Mouse (Mus musculus) macrophage (primary cell): ENCODE results near the gene Ipmk. TPM values are rescaled to one million over a fixed set of nuclear protein-coding genes. Genes with fewer than 3 reads are reported as not detected.

ENCODE experiments used
- H3K27ac ChIP-seq: fragments of 350-480 bp; formaldehyde crosslinking; 2 replicates; pipeline ENCODE4 v1.9.0; 2021
- H3K36me3 ChIP-seq: fragments of 350-480 bp; formaldehyde crosslinking; 2 replicates; pipeline ENCODE4 v1.9.0; 2021; ENCODE audit errors: inconsistent target
- H3K4me3 ChIP-seq: fragments of 350-480 bp; formaldehyde crosslinking; 2 replicates; pipeline ENCODE4 v1.9.0; 2021; ENCODE audit errors: inconsistent target
- H3K79me2 ChIP-seq: fragments of 350-480 bp; formaldehyde crosslinking; 2 replicates; pipeline ENCODE4 v1.9.0; 2021; ENCODE audit errors: inconsistent target
- WGBS: methylation state at CpG from one replicate; pipeline ENCODE4 v1.1.7; 2026; ENCODE audit warnings: inconsistent platforms; ENCODE audit not compliant: missing documents; 5-methylcytosine and 5-hydroxymethylcytosine counted together
- polyA plus RNA-seq: library from polyadenylated mRNA; stranded (reverse); fragments of 250-400 nt; gene quantifications from 3 replicates; pipeline ENCODE4 v1.2.4, GENCODE M21; 2018; ENCODE audit warnings: inconsistent platforms

Ipmk gene
- polyA plus RNA-seq, 1 experiment from 2014 or later = 15.1 TPM

DNA sequence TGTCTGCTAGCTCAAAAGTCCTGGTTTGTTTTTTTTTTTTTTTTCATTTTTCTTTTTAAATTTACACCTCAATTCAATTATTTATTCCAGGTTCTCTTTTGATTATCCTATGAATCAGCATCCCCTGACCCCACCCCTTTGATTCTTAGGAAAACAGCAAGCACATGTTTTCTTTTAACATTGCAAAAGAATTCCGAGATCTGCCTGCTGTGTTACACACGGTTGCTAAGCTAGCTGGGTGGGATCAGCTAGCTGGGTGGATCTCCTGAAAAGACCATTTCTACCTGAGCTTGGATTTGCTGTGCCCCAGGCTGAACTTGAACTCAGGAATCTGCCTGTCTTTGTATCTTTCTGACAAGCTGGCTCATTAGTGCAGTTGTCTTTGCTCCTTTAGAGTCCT is 1.5 kb upstream of the Ipmk start:
- Histone ChIP-seq H3K27ac (peak overlapping the region; percentile 38), H3K79me2 (peaks cover 52% of the 10 kb centered on the region), H3K4me3 (no peak overlapping the region), H3K36me3 (no peaks in the 10 kb centered on the region)
- 94% methylated on average over 2 of the region's 2 CpGs for WGBS

DNA sequence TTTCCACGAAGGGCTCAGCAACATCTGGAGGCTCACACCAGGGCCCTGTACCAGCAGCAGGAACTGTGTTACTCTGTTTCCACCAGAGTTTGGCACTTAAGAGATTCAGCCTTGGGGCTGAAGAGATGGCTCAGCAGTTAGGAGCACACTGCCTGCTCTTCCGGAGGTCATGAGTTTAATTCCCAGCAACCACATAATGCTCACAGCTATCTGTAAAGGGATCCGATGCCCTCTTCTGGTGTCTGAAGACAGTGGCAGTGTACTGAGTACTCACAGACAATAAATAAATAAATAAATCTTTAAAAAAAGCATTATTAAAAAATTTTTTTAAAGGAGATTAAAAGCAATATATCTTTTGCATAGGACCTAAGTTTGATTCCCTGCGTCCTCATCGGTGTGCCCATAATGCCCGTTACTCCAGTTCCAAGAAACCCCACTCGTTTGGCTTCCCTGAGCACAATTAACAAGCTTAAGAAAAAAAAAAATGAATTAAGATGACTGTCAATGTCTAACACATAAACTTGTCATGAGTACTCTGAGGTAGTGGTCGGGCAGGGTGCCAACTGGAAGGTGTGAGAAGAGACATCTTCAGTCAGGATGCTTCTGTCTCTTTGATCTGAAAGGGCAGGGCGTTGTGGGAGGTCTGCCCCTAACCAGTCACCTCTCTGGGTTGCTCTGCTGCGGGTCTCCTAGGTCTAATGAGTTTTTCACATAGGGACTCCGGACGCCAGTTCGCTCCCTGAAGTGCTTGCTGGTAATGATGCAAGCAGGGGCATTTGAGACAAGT is 648 bp upstream of the Ipmk start:
- H3K36me3 ChIP-seq = no peaks in the 10 kb centered on the region
- H3K27ac ChIP-seq = peak overlapping the region; percentile 62
- peak overlapping the region; percentile 72 for H3K4me3 ChIP-seq
- H3K79me2 ChIP-seq = peaks cover 52% of the 10 kb centered on the region
- WGBS = 13% methylated on average over 13 of the region's 13 CpGs

DNA sequence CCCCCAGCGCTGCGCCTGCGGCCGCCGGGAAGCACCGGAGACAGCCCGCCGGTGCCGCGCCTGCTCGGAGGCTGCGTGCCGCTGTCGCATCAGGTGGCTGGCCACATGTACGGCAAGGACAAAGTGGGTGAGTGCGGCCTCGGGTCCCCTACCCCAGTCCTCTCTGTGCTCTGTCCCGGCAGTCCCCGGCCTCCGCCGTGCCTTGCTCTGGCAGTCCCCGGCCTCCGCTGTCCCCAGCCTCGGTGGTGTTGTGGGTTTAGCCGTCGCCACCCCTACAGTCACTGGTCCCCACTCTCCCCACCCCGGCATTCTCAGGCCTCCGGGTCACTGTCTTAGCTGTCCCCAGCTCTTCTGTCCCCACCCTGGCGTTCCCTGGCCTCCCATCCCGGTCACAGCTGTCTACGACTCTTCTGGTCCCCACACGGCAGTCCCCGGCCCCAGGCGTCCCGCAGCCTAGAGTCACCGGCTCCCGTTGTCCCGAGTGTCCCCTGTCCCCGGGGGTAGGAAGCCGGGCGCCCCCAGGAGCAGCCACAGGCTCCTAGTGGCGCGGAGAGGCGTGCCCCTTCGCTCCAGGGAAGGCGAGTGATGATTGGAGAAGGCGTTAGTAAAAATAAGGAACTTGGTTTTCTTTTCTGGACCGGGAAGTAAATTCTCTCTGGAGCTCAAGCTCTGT is 537 bp downstream of the Ipmk start:
- peak overlapping the region; percentile 68 for H3K4me3 ChIP-seq
- peak overlapping the region; percentile 74 for H3K27ac ChIP-seq
- H3K79me2 ChIP-seq = peaks cover 52% of the 10 kb centered on the region
- under 1% methylated on average over 48 of the region's 48 CpGs for WGBS
- H3K36me3 ChIP-seq = no peaks in the 10 kb centered on the region

GRCm38 (mm10) chr10:71348637-71349280 is 1.2 kb downstream of the Ipmk start:
- no peaks in the 10 kb centered on the region for H3K36me3 ChIP-seq
- peak overlapping the region; percentile 68 for H3K4me3 ChIP-seq
- peak overlapping the region; percentile 74 for H3K27ac ChIP-seq
- WGBS = 3% methylated on average over 16 of the region's 16 CpGs
- peaks cover 52% of the 10 kb centered on the region for H3K79me2 ChIP-seq

DNA sequence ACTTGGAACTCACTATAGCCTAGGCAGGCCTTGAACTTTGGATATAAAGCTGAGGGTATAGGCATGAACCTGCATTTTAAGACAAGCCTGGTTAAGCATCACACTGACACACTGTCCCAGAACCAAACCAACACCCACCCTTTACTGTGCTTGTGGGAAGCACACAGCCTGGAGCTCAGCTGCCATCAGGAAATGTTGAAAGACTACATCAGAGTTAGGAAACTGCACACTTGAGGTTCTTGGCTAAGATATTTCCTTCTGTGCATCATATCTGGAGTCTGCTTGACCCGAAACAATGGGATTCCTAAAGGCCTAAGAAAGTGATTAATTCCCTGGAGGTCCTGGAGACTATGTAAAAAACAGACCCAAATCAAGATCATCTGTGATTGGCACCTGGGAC is 1.7 kb downstream of the Ipmk start:
- 8% methylated on average over 1 of the region's 1 CpGs for WGBS
- peaks cover 52% of the 10 kb centered on the region for H3K79me2 ChIP-seq
- H3K27ac ChIP-seq = peak overlapping the region; percentile 74
- peak overlapping the region; percentile 68 for H3K4me3 ChIP-seq
- no peaks in the 10 kb centered on the region for H3K36me3 ChIP-seq

GRCm38 (mm10) chr10:71351301-71351700 is 3.7 kb downstream of the Ipmk start:
- Histone ChIP-seq H3K79me2 (peaks cover 72% of the 10 kb centered on the region), H3K36me3 (no peaks in the 10 kb centered on the region), H3K4me3 (no peak overlapping the region), H3K27ac (no peak overlapping the region)
- WGBS = 98% methylated on average over 7 of the region's 7 CpGs

- Histone ChIP-seq H3K79me2 (peaks cover 97% of the 10 kb centered on the region), H3K4me3 (no peak overlapping the region), H3K27ac (no peak overlapping the region), H3K36me3 (no peaks in the 10 kb centered on the region)
- WGBS = 91% methylated on average over 8 of the region's 9 CpGs
Measured at GRCm38 (mm10) chr10:71353850-71354249, 6.3 kb downstream of the Ipmk start.

DNA sequence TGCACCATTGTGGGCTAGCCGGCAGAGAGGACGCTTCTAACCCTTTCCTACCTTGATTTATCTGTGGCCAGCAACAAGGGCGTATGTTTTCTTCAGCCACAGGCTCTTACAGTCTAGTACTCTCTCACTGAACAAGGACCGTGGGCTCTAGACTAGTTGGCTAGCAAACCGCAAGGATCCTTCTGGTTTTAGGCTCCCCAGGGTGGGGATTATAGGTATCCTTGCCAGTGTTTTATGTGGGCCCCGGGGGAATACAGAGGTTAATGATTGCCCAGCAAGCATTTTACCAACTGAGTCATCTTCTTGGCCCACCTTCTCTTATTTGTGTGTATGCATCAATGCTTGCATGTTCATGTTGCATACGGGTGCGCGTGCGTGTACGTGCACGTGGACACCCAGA is 7.4 kb downstream of the Ipmk start:
- Histone ChIP-seq H3K79me2 (peaks cover 100% of the 10 kb centered on the region), H3K27ac (no peak overlapping the region), H3K4me3 (no peak overlapping the region), H3K36me3 (no peaks in the 10 kb centered on the region)
- WGBS = 95% methylated on average over 12 of the region's 12 CpGs

- no peak overlapping the region for H3K27ac ChIP-seq
- peaks cover 100% of the 10 kb centered on the region for H3K79me2 ChIP-seq
- WGBS = 91% methylated on average over 7 of the region's 7 CpGs
- peaks cover 10% of the 10 kb centered on the region; the same call in 1 of the 2 replicates for H3K36me3 ChIP-seq
- H3K4me3 ChIP-seq = no peak overlapping the region
Measured at GRCm38 (mm10) chr10:71361044-71361443, 13.5 kb downstream of the Ipmk start.

DNA sequence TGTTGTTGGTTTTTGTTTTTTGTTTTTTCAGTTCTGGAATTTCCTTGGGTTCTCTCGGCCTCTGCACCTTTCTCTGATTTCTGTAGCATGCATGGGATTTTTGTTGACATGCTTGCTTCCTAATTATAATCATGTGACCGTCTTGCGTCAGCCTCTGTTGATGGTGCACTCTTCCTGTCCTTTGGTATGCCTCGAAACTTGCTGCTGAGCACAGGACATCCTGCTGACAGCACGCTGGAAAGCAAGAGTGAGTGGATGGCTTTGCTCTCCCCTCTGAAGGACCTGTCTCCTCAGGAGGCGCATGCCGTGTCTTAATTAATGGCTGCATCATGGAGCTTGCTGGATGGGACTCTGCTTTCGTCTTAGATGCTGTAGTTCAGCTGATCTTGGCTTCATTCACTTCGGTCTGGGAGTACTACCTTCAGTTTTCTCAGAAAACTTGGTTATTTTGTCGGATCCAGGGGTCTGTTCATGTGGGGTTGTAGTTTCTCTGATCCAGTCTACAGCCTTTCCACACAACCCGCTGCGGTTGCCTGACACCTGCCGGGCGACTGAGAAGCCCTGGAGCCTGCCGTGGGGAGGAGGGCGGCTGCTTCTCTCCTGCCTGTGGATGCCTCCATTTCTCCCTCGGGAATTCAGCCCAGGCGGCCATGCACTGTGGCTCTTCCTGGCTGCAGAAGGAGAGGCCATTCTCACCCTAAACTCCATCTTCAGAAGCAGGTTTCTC is 14.4 kb downstream of the Ipmk start:
- Histone ChIP-seq H3K36me3 (peaks cover 18% of the 10 kb centered on the region; the same call in 1 of the 2 replicates), H3K27ac (peak overlapping the region; percentile 35), H3K4me3 (no peak overlapping the region), H3K79me2 (peaks cover 93% of the 10 kb centered on the region)
- 57% methylated on average over 18 of the region's 18 CpGs for WGBS

- peaks cover 22% of the 10 kb centered on the region; the same call in 1 of the 2 replicates for H3K36me3 ChIP-seq
- H3K79me2 ChIP-seq = peaks cover 79% of the 10 kb centered on the region
- H3K27ac ChIP-seq = no peak overlapping the region
- H3K4me3 ChIP-seq = no peak overlapping the region
- WGBS = 87% methylated on average over 8 of the region's 8 CpGs
Measured at GRCm38 (mm10) chr10:71363440-71363839, 15.9 kb downstream of the Ipmk start.

DNA sequence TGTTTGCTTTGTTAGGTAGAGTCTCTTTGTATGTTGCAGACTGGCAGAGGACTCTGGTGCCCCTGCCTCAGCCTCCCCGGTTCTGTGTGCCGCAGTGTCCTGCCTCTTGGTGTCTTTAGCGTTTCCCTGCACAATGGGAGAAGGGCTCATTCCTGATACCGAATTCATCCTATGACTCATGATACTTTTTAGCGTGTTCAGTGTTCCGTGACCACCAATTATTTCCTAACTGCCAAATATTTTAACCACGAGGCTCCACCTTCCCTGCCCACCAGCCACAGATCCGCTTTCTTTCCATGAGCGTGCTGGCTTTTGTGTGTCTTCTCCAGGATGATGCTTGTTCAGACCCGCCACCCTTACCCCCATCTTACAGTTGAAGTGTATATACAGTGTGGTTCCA is 16.3 kb downstream of the Ipmk start:
- H3K27ac ChIP-seq = no peak overlapping the region
- H3K79me2 ChIP-seq = peaks cover 75% of the 10 kb centered on the region
- H3K4me3 ChIP-seq = no peak overlapping the region
- peaks cover 22% of the 10 kb centered on the region; the same call in 1 of the 2 replicates for H3K36me3 ChIP-seq
- 66% methylated on average over 10 of the region's 10 CpGs for WGBS

GRCm38 (mm10) chr10:71368128-71368940 is 20.8 kb downstream of the Ipmk start:
- Histone ChIP-seq H3K79me2 (peaks cover 52% of the 10 kb centered on the region), H3K36me3 (peaks cover 29% of the 10 kb centered on the region; the same call in 1 of the 2 replicates), H3K27ac (no peak overlapping the region), H3K4me3 (no peak overlapping the region)
- WGBS = 95% methylated on average over 15 of the region's 16 CpGs

DNA sequence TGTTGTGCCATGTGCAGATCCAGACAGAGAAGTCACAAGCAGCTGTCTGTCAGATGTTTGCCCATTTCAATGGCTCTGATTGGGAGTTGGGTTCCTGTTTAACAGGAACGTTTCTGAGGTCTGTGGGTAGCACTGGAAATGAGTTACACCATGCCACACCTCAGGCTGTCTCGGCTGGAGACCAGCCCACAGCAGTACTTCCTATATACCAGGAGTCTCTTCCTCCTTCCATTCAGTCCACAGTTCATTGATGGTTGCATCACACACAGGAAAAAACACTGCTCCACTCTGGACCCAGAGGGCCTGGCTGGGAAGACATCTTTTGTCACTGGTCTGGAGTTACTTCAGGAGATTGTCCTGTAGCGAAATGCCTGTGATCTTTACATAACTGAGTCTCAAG is 21.9 kb downstream of the Ipmk start:
- Histone ChIP-seq H3K27ac (no peak overlapping the region), H3K4me3 (no peak overlapping the region), H3K79me2 (peaks cover 41% of the 10 kb centered on the region; the same call in 1 of the 2 replicates), H3K36me3 (peaks cover 36% of the 10 kb centered on the region)
- WGBS = 25% methylated on average over 3 of the region's 3 CpGs
